Mouse (Mus musculus): ENCODE data around the gene Tstd3.

The Tstd3 gene

GRCm38 (mm10) chr4:21766863-21767304 lies at the start of gene Tstd3, which contains the start of gene Usp45:
Tstd3 (minus strand) TSS chr4:21767212.
Usp45 (plus strand) TSS chr4:21767156.
- peak; percentile 89 for DNase-seq (ENCODE audit: low spot score)

- peak; percentile 88 for DNase-seq (ENCODE audit: low spot score)
These were observed 47.0 kb upstream of the Tstd3 start for GRCm38 (mm10) chr4:21814029-21814428.

DNA sequence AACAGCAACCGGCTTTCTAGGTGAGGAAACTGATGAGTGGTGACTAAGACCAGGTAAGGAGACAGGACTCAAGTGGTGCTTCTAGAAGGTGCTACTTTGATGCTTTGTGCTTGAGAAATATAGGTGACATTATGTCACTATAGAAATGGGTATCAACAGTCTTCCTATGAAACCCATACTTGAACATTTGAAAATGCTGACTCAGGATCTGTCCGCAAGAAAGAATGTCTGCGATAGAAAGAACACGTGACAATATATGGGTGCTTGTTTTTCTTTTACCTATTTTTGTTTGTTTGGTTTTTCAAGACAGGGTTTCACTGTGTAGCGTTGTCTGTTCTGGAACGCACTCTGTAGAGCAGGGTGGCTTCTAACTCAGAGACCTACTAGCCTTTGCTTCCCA lies 45.6 kb upstream of the Tstd3 start:
- DNase-seq (ENCODE audit: low spot score), result no peak

- no peak for DNase-seq (ENCODE audit: low spot score)
These were observed 43.6 kb upstream of the Tstd3 start for GRCm38 (mm10) chr4:21810608-21811007.

DNA sequence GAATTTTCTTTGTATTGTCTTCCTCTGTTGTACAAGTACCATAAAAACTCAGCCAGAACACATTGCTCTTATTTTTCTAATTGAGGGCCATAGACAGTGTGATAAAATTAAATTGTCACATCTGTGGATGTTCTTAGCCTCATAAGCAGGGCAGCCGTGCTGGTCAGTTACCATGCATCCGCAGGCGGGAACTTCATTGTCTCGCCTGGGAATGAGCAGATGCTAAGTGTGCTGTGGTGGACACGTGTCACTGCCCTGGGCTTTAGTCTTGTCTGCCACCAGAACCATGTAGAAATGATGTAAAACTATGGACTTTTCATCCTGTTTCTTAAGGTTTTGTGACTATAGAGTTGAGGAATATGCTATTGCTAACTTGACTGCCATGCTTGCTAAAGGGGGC lies 40.2 kb upstream of the Tstd3 start:
- peak; percentile 46 for DNase-seq (ENCODE audit: low spot score)

GRCm38 (mm10) chr4:21801620-21802019 lies 34.6 kb upstream of the Tstd3 start:
- no peak for DNase-seq (ENCODE audit: low spot score)

- DNase-seq (ENCODE audit: low spot score), result no peak
These were observed 34.0 kb upstream of the Tstd3 start for GRCm38 (mm10) chr4:21801013-21801412.

DNA sequence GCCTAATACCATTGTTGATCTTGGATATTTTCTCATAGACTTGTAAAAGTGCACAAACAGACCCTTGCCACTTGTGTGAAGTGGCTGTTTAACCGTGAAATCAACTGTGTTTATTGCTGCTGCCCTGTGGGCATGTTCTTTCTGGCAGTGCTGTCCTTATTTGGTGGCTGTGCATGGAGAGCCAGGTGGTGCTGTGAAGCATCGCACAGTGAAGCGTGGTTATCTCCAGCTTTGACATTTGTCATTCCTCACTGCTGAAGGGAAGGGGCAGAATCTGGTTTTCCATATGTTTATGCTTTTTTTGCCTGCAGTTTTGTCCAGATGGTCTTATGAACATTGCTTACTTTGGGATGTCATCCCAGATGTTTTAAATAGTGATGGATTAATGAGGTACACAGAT lies 26.6 kb upstream of the Tstd3 start:
- DNase-seq (ENCODE audit: low spot score), result peak; percentile 21

GRCm38 (mm10) chr4:21789836-21790235 lies 22.8 kb upstream of the Tstd3 start:
- peak; percentile 32 for DNase-seq (ENCODE audit: low spot score)

DNA sequence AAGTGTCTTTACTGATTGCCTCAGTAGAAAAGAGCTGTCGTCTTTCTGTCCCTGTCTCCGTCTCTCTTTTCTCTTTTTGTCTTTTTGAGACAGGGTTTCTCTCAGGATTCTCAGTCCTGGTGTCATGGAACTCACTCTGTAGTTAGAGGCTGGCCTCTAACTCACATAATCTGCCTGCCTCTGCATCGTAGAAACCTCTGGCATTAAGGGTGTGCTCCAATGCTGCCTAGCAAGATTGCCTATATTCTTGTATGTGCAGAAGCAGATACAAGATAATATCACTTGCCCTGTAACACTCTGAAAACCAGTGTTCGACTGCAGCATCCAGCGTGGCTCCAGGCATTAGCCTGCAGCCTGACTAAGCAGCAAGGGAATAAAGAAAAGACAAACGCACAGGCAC lies 21.9 kb upstream of the Tstd3 start:
- DNase-seq (ENCODE audit: low spot score), result no peak

GRCm38 (mm10) chr4:21786268-21786667 lies 19.3 kb upstream of the Tstd3 start:
- DNase-seq (ENCODE audit: low spot score), result no peak

- no peak for DNase-seq (ENCODE audit: low spot score)
These were observed 14.1 kb upstream of the Tstd3 start for GRCm38 (mm10) chr4:21780816-21781726.

GRCm38 (mm10) chr4:21776946-21777265 lies 9.9 kb upstream of the Tstd3 start:
- DNase-seq (ENCODE audit: low spot score), result peak; percentile 8

DNA sequence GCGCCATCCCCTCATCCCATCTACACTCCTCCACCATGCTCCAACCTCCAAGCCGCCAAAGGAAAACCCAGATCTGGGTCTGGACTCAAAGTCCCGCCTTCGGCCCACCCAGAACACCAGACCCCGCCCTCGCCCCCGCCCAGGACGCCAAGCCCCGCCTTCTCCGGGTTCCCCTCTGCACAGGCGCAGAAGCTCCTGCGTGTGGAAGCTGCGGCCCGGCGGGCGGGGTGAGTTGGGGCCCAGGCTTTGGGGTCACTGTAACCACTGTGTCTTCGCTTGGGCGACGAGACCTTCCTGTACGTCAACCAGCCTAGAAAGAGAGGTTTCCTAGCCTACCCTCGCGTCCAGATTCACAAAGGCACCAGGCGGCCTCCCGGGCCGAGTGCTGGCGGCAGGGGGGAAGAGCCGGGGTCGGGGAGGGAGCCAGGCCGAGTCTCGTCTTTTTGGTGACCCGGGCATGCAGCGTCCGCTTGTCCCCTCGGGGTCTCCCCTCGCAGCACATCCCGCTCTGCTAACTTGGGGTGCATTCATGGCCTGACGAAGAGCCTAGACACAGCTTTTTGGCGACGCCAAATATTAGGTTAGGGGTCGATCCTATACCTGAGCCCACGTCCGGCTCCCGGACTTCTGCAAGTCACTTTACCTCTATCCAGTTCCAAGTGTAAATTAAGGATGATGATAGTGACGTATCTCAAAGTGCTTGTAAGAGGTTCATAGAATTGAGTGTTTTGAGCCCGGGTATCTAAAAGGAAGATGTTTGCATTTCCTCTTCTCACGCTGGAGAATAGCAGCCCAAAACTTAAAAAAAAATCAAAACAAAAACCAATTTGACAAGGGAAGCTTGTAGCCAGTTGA lies 9.3 kb upstream of the Tstd3 start:
- peak; percentile 93 for DNase-seq (ENCODE audit: low spot score)

DNA sequence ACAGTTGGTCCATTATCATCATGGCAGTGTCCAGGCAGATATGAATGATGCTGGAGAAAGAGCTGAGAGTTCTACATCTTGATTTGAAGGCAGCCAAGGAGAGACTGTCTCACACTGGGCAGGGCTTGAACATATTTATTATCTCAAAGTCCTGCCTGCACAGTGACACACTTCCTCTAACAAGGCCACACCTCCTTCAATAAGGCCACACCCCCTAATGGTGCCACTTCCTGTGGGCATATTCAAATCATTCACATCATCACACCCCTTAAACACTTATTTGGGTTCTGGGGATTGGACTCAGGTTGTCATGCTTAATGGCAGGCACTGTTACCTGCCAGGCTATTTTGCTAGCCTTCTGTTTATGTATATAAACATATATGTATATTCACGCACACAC lies 5.3 kb upstream of the Tstd3 start:
- DNase-seq (ENCODE audit: low spot score), result no peak

DNA sequence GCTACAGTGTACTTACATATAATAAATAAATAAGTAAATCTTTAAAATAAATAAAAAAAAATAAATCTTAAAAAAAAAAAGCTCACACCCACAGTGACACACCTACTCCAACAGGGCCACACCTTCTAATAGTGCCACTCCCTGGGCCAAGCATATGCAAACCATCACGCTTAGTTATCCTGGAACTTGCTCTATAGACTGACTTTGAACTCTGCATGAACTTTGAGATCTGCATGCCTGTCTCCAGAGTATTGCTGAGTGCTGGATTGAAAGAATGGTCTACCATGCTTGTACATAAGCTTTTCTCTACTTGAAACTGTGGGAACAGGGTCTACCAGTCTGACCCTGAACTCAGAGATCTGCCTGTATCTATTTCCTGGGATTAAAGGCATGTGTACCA lies 4.1 kb upstream of the Tstd3 start:
- DNase-seq (ENCODE audit: low spot score), result no peak

- peak; percentile 26 for DNase-seq (ENCODE audit: low spot score)
These were observed 695 bp downstream of the Tstd3 start for GRCm38 (mm10) chr4:21766171-21766862.

- no peak for DNase-seq (ENCODE audit: low spot score)
These were observed 3.2 kb downstream of the Tstd3 start for GRCm38 (mm10) chr4:21763827-21764226.

DNA sequence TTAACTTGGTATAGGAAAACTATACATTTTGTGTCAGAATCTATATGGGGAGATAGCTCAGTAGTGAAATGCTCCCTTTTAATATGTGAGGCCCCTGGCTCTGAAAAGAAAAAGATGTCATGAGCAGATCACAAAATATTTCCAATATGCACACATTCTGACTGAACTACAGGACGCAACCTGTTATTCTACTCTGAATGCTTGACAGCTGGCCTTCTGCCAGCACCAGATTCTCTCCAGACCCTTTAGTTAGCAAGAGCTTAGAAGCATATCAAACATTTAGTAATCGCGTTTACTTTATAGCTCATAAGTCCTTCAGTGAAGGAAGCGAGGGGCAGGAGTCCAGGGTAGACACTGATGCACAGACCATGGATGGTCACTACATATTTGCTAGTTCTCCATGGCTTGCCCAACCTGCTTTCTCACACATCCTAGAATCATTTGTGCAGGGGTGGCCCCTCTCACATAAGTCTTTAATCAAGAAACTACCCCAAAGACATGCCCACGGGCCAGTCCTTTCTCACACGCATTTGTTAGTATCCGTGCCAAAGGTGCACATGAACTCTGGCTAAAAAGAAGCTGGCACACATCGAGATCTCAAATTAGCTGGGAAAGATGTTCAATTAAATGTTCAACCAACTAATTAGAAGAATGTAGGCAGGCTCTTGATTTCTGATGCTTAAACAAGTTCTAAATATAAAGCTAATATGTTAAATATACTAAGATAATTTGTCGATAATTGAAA lies 5.4 kb downstream of the Tstd3 start:
- DNase-seq (ENCODE audit: low spot score), result no peak

- no peak for DNase-seq (ENCODE audit: low spot score)
These were observed 8.2 kb downstream of the Tstd3 start for GRCm38 (mm10) chr4:21758860-21759259.

DNA sequence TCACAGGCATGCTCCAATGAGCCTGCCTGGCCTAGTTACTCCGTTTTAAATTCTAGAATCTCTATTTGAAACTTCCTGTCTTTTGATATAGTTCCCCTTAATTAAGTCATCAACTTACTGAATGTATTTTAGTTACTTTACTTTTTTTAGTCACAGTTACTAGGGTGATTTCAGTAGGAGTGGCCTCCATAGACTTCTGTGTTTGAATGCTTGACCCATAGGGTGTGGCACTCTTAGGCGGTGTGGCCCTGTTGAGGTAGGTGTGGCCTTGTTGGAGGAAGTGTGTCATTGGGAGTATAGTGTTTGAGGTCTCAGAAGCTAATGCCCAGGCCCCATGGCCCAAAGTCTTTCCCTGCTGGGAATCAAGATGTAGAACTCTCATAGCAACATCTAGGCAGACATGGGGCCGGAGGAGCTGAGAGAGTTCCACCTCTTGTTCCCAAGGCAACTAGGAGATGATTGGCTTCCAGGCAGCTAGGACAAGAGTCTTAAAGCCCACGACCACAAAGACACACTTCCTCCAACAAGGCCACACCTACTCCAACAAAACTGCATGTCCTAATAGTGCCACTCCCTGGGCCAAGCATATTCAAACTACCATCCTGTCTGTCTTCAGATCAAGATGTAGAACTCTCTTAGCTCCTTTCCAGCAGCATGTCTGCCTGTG lies 11.8 kb downstream of the Tstd3 start:
- no peak for DNase-seq (ENCODE audit: low spot score)
